Mouse (Mus musculus) heart, embryonic 15.5 days (tissue): ENCODE data around the gene Pmf1. TPM values are rescaled to one million over a fixed set of nuclear protein-coding genes. Genes with fewer than 3 reads are reported as not detected.
A peak's percentile ranks its signal among the peaks of the same experiment; 100 is the strongest.
"Not testable (repeated sequence)": the region's sequence is repeated elsewhere in the genome, so short reads cannot be mapped to it uniquely, and the experiment has no call there.

Experiments
- ATAC-seq: fragments of 200-750 bp; cut with Nextera tagmentation; replicated peaks from 2 replicates; pipeline ENCODE4 v1.8.0; 2017; ENCODE audit warnings: low read depth, moderate TSS enrichment; ENCODE audit not compliant: insufficient number of reproducible peaks, insufficient read depth, low FRiP score
- H3K27ac ChIP-seq: fragments of 300-500 bp; sonication (generic); 2 replicates; pipeline ENCODE4 v1.5.1; 2015; ENCODE audit warnings: mild to moderate bottlenecking, inconsistent platforms
- H3K27me3 ChIP-seq: fragments of 300-500 bp; sonication (generic); 2 replicates; pipeline ENCODE4 v1.6.1; 2015; ENCODE audit warnings: inconsistent platforms
- H3K36me3 ChIP-seq: fragments of 300-500 bp; sonication (generic); 2 replicates; pipeline ENCODE4 v1.6.1; 2015; ENCODE audit warnings: mild to moderate bottlenecking, inconsistent platforms
- H3K4me1 ChIP-seq: fragments of 300-500 bp; sonication (generic); replicated peaks from 2 replicates; pipeline ENCODE4 v1.6.1; 2015; ENCODE audit warnings: inconsistent platforms
- H3K4me2 ChIP-seq: fragments of 300-500 bp; sonication (generic); 2 replicates; pipeline ENCODE4 v1.6.1; 2015; ENCODE audit warnings: inconsistent platforms, mild to moderate bottlenecking, moderate library complexity
- H3K4me3 ChIP-seq: fragments of 300-500 bp; sonication (generic); 2 replicates; pipeline ENCODE4 v1.5.1; 2015; ENCODE audit warnings: mild to moderate bottlenecking, inconsistent platforms
- H3K9ac ChIP-seq: fragments of 300-500 bp; sonication (generic); 2 replicates; pipeline ENCODE4 v1.6.1; 2015; ENCODE audit warnings: mild to moderate bottlenecking, inconsistent platforms
- H3K9me3 ChIP-seq: fragments of 300-500 bp; sonication (generic); replicated peaks from 2 replicates; pipeline ENCODE4 v1.6.1; 2016; ENCODE audit warnings: inconsistent platforms
- WGBS: fragments of 180-500 bp; shearing (Covaris S2); methylation state at CpG from one replicate; pipeline ENCODE4 v1.1.7; 2015; ENCODE audit warnings: mixed read lengths; 5-methylcytosine and 5-hydroxymethylcytosine counted together
- polyA plus RNA-seq: library from polyadenylated mRNA; unstranded; fragments of >200 nt; fragmentation: Nextera tagmentation; extraction: Ambion mirVana; gene quantifications from 2 replicates; pipeline ENCODE4 v1.2.1, GENCODE M21; 2015

Pmf1 gene
- polyA plus RNA-seq, 1 experiment from 2014 or later: 83.6 TPM

DNA sequence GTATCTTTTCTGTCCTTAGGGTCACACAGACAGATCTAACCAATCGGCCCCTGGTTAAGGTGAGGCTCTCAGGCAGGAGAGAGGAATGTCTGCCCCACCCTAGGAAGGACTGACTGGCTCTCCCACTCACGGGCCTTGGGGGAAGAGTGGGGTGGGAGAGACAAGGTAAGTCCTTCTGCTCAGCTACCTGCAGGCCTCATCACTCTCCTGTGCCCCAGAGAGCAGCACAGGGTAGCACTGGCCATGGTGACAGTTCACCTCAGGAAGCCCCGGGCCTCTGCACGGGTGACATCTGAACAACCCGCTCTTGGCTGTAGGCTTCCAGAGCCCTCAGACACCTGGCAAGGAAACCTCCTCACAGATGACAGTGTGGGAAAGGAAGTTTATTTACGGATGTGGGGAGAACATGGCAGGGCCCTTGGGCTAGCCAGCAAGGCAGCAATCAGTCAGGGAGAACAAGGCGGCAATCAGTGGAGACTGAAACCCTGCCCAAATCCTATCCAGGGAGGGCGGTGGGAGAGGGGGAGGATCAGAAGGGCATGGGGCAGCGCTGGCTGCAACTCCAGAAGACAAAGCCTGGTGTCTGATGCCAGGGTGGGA, 16.3 kb downstream of the Pmf1 start:
- WGBS: 79% methylated on average over 9 of the region's 9 CpGs
- Histone ChIP-seq H3K4me1 (no peaks in the 10 kb centered on the region), H3K4me2 (no peak overlapping the region), H3K27ac (no peak overlapping the region), H3K9me3 (no peaks in the 10 kb centered on the region), H3K9ac (no peak overlapping the region), H3K27me3 (no peaks in the 10 kb centered on the region), H3K36me3 (peaks cover 17% of the 10 kb centered on the region), H3K4me3 (no peak overlapping the region)
- ATAC-seq: 0 out of 2 replicates have a peak, but pooled peaks have one; percentile 35

DNA sequence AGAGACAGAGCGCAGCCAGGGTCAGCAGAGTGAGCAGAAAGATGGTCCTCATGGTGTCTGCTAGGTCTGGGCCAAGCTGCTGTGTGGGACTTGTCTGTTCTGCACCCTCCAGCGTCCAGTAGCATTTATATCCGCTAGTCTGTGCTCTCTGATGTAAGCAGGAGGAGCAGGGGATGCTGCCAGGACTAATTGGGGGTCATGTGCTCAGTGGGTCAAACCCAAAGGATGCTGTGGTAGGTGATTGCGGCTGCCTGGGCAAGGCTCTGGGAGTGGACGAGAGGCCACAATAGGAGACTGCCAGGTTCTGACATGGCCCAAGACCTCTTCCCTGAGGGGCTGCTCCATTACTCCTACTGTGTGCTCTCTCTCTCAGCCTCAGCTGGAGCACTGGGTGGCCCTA, 25.8 kb downstream of the Pmf1 start, which contains the start of gene Bglap:
TSS of gene Bglap (minus strand) at position 101 of the 400 bp plus-strand sequence.
- Histone ChIP-seq H3K9ac (no peak within 1 kb of the TSS), H3K36me3 (no peaks in the 10 kb centered on the region), H3K4me3 (no peak within 1 kb of the TSS), H3K27ac (no peak within 1 kb of the TSS), H3K4me2 (no peak within 1 kb of the TSS), H3K4me1 (peaks cover 3% of the 10 kb centered on the region; the same call in 1 of the 2 replicates), H3K9me3 (no peaks in the 10 kb centered on the region), H3K27me3 (no peaks in the 10 kb centered on the region)
- 75% methylated on average over 5 of the region's 5 CpGs for WGBS
- no peak for ATAC-seq

DNA sequence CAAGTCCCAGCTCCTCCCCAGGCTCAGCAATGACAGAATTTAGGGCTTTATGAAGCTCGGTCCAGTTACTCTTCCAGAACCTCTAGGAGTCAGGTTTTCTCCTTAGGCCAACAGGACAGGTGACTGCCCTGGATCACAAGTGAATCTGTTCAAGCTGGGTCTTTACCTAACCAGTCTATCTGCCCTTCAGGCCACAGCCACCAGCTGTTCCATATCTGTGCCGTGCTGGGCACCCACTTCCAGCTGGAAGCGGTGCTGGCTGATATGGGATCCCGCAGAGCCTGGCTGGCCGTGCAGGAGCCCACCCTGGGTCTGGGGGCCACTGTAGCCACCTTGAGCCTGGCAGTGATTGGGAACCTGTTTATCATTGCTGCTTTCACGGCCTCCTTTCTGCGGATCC, 27.7 kb downstream of the Pmf1 start:
- H3K27me3 ChIP-seq, H3K36me3 ChIP-seq, H3K27ac ChIP-seq, H3K4me2 ChIP-seq, H3K4me1 ChIP-seq, H3K9ac ChIP-seq, ATAC-seq, H3K4me3 ChIP-seq, H3K9me3 ChIP-seq: not testable (repeated sequence)
- WGBS: 57% methylated on average over 2 of the region's 7 CpGs

DNA sequence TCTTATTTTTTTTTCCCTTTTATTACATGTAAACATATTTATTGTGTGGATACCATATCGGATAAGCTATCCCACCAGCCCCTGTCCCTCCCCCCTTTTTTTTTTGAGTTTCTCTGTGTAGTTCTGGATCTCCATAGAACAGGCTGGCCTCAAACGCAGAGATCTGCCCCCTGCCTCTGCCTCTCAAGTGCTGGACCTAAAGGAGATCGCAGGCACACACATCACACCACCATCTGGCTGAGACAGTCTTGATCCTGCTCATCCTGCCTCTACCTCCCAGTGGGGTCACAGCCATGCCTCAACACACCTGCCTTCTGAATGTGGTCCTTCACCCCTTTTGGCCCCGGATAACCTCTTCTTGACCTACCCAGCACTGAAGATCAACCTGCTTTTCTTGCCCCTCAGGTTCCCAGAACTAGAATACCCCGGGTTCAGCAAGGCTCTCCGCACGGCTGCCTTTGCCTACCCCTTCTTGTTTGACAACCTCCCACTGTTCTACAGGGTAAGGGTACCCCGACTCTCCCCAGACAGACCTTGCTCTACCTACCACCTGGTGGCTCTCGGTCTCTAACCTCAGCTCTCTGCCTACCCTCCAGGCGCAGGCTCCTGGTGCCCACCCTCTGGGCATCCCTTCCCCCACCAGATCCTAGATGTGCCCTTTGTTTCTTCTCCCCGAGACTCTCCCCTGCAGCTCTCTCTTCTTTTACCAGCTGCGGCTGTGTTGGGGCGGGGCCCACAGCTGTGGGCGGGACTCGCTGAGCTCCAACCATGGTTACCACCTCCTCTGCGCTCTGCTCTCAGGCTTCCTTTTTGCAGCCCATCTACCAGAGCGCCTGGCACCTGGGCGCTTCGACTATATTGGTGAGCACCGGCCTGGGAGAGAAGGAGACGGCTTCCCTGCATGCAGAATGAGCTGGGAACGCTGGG, 28.5 kb downstream of the Pmf1 start:
- not testable (repeated sequence) for H3K4me3 ChIP-seq, H3K9ac ChIP-seq, H3K27ac ChIP-seq, H3K36me3 ChIP-seq, H3K9me3 ChIP-seq, H3K4me1 ChIP-seq, H3K27me3 ChIP-seq
- H3K4me2 ChIP-seq: peak overlapping the region; percentile 52
- 11% methylated on average over 20 of the region's 22 CpGs for WGBS
- ATAC-seq: peak; percentile 69; the same call in 1 of the 2 replicates

DNA sequence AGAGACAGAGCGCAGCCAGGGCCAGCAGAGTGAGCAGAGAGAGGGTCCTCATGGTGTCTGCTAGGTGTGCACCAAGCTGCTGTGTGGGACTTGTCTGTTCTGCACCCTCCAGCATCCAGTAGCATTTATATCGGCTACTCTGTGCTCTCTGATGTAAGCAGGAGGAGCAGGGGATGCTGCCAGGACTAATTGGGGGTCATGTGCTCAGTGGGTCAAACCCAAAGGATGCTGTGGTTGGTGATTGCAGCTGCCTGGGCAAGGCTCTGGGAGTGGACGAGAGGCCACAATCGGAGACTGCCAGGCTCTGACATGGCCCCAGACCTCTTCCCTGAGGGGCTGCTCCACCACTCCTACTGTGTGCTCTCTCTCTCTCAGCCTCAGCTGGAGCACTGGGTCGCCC, 31.5 kb downstream of the Pmf1 start, which contains the start of gene Bglap2:
TSS of gene Bglap2 (minus strand) at position 101 of the 400 bp plus-strand sequence.
- not testable (repeated sequence) for H3K9me3 ChIP-seq, H3K27ac ChIP-seq, ATAC-seq, H3K4me3 ChIP-seq, H3K36me3 ChIP-seq, H3K4me2 ChIP-seq, H3K4me1 ChIP-seq, H3K9ac ChIP-seq, H3K27me3 ChIP-seq
- WGBS: 76% methylated on average over 5 of the region's 5 CpGs

DNA sequence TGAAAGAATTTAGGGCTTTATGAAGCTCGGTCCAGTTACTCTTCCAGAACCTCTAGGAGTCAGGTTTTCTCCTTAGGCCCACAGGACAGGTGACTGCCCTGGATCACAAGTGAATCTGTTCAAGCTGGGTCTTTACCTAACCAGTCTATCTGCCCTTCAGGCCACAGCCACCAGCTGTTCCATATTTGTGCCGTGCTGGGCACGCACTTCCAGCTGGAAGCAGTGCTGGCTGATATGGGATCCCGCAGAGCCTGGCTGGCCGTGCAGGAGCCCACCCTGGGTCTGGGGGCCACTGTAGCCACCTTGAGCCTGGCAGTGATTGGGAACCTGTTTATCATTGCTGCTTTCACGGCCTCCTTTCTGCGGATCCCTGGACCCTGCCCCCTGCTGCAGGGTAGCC, 33.5 kb downstream of the Pmf1 start:
- H3K4me1 ChIP-seq, ATAC-seq, H3K36me3 ChIP-seq, H3K27ac ChIP-seq, H3K9me3 ChIP-seq, H3K9ac ChIP-seq, H3K4me3 ChIP-seq, H3K27me3 ChIP-seq: not testable (repeated sequence)
- 22% methylated on average over 6 of the region's 7 CpGs for WGBS
- H3K4me2 ChIP-seq: peak overlapping the region; percentile 52

DNA sequence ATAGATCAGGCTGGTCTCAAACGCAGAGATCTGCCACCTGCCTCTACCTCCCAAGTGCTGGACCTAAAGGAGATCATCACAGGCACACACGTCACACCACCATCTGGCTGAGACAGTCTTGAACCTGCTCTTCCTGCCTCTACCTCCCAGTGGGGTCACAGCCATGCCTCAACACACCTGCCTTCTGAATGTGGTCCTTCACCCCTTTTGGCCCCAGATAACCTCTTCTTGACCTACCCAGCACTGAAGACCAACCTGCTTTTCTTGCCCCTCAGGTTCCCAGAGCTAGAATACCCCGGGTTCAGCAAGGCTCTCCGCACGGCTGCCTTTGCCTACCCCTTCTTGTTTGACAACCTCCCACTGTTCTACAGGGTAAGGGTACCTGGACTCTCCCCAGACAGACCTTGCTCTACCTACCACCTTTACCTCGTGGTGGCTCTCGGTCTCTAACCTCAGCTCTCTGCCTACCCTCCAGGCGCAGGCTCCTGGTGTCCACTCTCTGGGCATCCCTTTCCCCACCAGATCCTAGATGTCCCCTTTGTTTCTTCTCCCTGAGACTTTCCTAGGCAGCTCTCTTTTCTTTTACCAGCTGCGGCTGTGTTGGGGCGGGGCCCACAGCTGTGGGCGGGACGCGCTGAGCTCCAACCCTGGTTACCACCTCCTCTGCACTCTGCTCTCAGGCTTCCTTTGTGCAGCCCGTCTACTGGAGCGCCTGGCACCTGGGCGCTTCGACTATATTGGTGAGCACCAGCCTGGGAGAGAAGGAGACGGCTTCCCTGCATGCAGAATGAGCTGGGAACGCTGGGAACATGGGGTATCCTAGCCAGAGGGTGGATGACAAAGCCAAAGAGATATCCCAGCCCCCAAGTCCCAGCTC, 34.1 kb downstream of the Pmf1 start:
- WGBS: 12% methylated on average over 19 of the region's 19 CpGs
- not testable (repeated sequence) for H3K4me1 ChIP-seq, H3K36me3 ChIP-seq, H3K9me3 ChIP-seq, H3K27me3 ChIP-seq, H3K9ac ChIP-seq, H3K27ac ChIP-seq
- Histone ChIP-seq H3K4me2 (peak overlapping the region; percentile 52), H3K4me3 (peak overlapping the region; percentile 18; the same call in 1 of the 2 replicates)
- peak; percentile 75; the same call in 1 of the 2 replicates for ATAC-seq

DNA sequence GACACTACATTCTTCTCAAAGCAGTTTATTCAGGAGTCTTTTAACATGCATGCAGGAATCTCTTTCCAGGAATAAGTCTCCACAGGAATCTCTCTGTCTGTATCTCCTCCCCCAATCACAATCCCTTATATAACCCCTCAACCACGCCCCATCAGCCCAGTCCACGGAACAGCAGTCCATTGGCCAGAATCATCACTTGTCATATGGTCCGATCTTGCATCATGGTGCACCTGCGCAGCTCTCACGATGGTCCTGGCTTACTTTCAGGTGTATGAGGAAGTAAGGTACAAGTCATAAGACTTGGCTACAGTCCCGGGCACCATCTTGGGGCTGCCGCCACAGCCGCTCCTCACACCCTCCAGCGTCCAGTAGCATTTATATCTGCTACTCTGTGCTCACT, 37.5 kb downstream of the Pmf1 start, which contains the start of gene Bglap3:
TSS of gene Bglap3 (minus strand) at position 101 of the 400 bp plus-strand sequence.
- not testable (repeated sequence) for ATAC-seq, H3K27me3 ChIP-seq, H3K9me3 ChIP-seq, H3K36me3 ChIP-seq, H3K9ac ChIP-seq, H3K4me3 ChIP-seq, H3K4me2 ChIP-seq, H3K4me1 ChIP-seq, H3K27ac ChIP-seq
- WGBS: 88% methylated on average over 9 of the region's 9 CpGs

DNA sequence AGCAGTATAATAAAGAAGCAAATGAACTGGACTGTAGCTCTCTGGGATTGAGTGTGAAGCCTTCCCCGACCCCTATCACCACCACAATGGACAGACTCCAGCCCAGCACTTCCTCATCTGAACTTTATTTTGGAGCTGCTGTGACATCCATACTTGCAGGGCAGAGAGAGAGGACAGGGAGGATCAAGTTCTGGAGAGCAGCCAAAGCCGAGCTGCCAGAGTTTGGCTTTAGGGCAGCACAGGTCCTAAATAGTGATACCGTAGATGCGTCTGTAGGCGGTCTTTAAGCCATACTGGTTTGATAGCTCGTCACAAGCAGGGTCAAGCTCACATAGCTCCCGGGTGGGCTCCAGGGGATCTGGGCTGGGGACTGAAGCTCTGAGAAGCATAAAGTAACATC, 41.6 kb downstream of the Pmf1 start:
- not testable (repeated sequence) for ATAC-seq, H3K36me3 ChIP-seq, H3K27ac ChIP-seq, H3K9ac ChIP-seq, H3K9me3 ChIP-seq, H3K4me2 ChIP-seq, H3K4me3 ChIP-seq
- 48% methylated on average over 7 of the region's 7 CpGs for WGBS
- Histone ChIP-seq H3K4me1 (peaks cover 22% of the 10 kb centered on the region), H3K27me3 (peaks cover 23% of the 10 kb centered on the region)

DNA sequence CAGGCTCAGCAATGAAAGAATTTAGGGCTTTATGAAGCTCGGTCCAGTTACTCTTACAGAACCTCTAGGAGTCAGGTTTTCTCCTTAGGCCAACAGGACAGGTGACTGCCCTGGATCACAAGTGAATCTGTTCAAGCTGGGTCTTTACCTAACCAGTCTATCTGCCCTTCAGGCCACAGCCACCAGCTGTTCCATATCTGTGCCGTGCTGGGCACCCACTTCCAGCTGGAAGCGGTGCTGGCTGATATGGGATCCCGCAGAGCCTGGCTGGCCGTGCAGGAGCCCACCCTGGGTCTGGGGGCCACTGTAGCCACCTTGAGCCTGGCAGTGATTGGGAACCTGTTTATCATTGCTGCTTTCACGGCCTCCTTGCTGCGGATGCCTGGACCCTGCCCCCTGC, 42.6 kb downstream of the Pmf1 start:
- H3K36me3 ChIP-seq, ATAC-seq, H3K27ac ChIP-seq, H3K9me3 ChIP-seq, H3K4me3 ChIP-seq, H3K9ac ChIP-seq: not testable (repeated sequence)
- H3K27me3 ChIP-seq: peaks cover 23% of the 10 kb centered on the region
- peak overlapping the region; percentile 56 for H3K4me2 ChIP-seq
- WGBS: 57% methylated on average over 3 of the region's 7 CpGs
- H3K4me1 ChIP-seq: peaks cover 23% of the 10 kb centered on the region
